In genomic region chr13:101721901-101722595, GRCm38 (mm10) we compare ENCODE assay signal across 23 mouse cellular contexts. TPM values are rescaled to one million over a fixed set of nuclear protein-coding genes. Genes with fewer than 3 reads are reported as not detected.
DNase-seq lines count a peak whose midpoint lies in the region; ATAC-seq and TF ChIP-seq lines count a peak whose summit lies in the region.
"Had no signal": no experiment of that assay in that cellular context is flagged by ENCODE, and none has a peak within 500 bp of the region (broad histone marks: within the 10 kb centered on the region; RNA-seq: fewer than 3 reads in every experiment).

No protein-coding gene starts in this region.

- H3K27ac ChIP-seq in heart, adult 2 months, result peak overlapping the region; percentile 36; the same call in 1 of the 2 replicates
- 0 out of 2 replicates have a peak overlapping the region, but pooled peaks have one; percentile 24 for H3K27ac ChIP-seq in stomach, postnatal 0 days (replicated peaks)
- no peak overlapping the region for H3K27ac ChIP-seq in hindbrain, embryonic 13.5 days
- H3K27ac ChIP-seq: forebrain, embryonic 12.5 days; hindbrain, embryonic 15.5 days; midbrain, embryonic 10.5 days had no signal

- H3K4me2 ChIP-seq in stomach, postnatal 0 days (replicated peaks; ENCODE audit: low read depth), result no peak overlapping the region
- H3K4me2 ChIP-seq in hindbrain, embryonic 13.5 days, result no peak overlapping the region
- H3K4me2 ChIP-seq: forebrain, embryonic 12.5 days; hindbrain, embryonic 15.5 days; liver, embryonic 11.5 days had no signal

- H3K9me3 ChIP-seq in stomach, postnatal 0 days (ENCODE audit: control insufficient read depth, low read length), result no peaks in the 10 kb centered on the region
- no peaks in the 10 kb centered on the region for H3K9me3 ChIP-seq in hindbrain, embryonic 13.5 days
- H3K9me3 ChIP-seq: forebrain, embryonic 12.5 days; G1E; hindbrain, embryonic 15.5 days; midbrain, embryonic 10.5 days had no signal

- no peak for ATAC-seq in stomach, postnatal 0 days (ENCODE audit: low FRiP score, low TSS enrichment)
- ATAC-seq in hindbrain, embryonic 13.5 days (ENCODE audit: low FRiP score), result no peak
- ATAC-seq: midbrain, embryonic 16.5 days; Patski had no signal

- 57% methylated on average over 9 of the region's 9 CpGs for WGBS in heart, adult 2 months
- WGBS in stomach, postnatal 0 days, result 78% methylated on average over 9 of the region's 9 CpGs
- WGBS in hindbrain, embryonic 13.5 days, result 93% methylated on average over 9 of the region's 9 CpGs

- peaks cover 31% of the 10 kb centered on the region for H3K36me3 ChIP-seq in heart, adult 2 months (ENCODE audit: control insufficient read depth, insufficient read depth, low read length)
- 0 out of 2 replicates have a peak, but pooled peaks cover 1% of the 10 kb centered on the region for H3K36me3 ChIP-seq in stomach, postnatal 0 days (ENCODE audit: control insufficient read depth, insufficient read depth, low read length)
- H3K36me3 ChIP-seq in hindbrain, embryonic 13.5 days, result no peaks in the 10 kb centered on the region
- H3K36me3 ChIP-seq: forebrain, embryonic 12.5 days; hindbrain, embryonic 15.5 days; midbrain, embryonic 10.5 days had no signal

- H3K4me3 ChIP-seq in heart, adult 2 months, result no peak overlapping the region
- no peak overlapping the region for H3K4me3 ChIP-seq in stomach, postnatal 0 days (ENCODE audit: low read depth, low read length)
- no peak overlapping the region for H3K4me3 ChIP-seq in hindbrain, embryonic 13.5 days
- H3K4me3 ChIP-seq: forebrain, embryonic 12.5 days; hindbrain, embryonic 15.5 days; midbrain, embryonic 10.5 days had no signal

- no peaks in the 10 kb centered on the region; the same call in 1 of the 2 replicates for H3K79me2 ChIP-seq in heart, adult 2 months (replicated peaks; ENCODE audit: control insufficient read depth, insufficient read depth, low read length)

- H3K4me1 ChIP-seq in heart, adult 2 months (ENCODE audit: control insufficient read depth, insufficient read depth, low read length), result peaks cover 24% of the 10 kb centered on the region
- no peaks in the 10 kb centered on the region; the same call in none of the 2 replicates for H3K4me1 ChIP-seq in stomach, postnatal 0 days (replicated peaks; ENCODE audit: control insufficient read depth, insufficient read depth)
- H3K4me1 ChIP-seq in hindbrain, embryonic 13.5 days (replicated peaks), result peaks cover 13% of the 10 kb centered on the region

- no peak for TF ChIP-seq POLR2A in heart, adult 2 months (IDR thresholded peaks at IDR 0.05; ENCODE audit: insufficient read depth, low read depth, low read length)

- peak; percentile 61 for DNase-seq in adrenal gland, postnatal 10 days
- no peak for DNase-seq in adrenal gland, postnatal 4 days (ENCODE audit: low spot score in 2 of 2)
- no peak for DNase-seq in heart, adult 2 months
- DNase-seq in heart, postnatal 25 days (ENCODE audit: low spot score), result no peak
- DNase-seq in lung, postnatal 10 days, result peak; percentile 37
- no peak for DNase-seq in lung, adult 18-20 months
- no peak for DNase-seq in stomach, postnatal 0 days (ENCODE audit: low spot score)
- DNase-seq: B cell, adult 2 months; cerebellum, adult 8-10 months; heart, postnatal 4 days; kidney, adult 8-10 months; kidney, postnatal 10 days; lung, adult 2 months; thymus, postnatal 4 days had no signal

- H3K9ac ChIP-seq in heart, adult 2 months (ENCODE audit: low read depth, low read length), result no peak overlapping the region
- no peak overlapping the region for H3K9ac ChIP-seq in stomach, postnatal 0 days (ENCODE audit: low read length)
- H3K9ac ChIP-seq in hindbrain, embryonic 13.5 days, result no peak overlapping the region
- H3K9ac ChIP-seq: forebrain, embryonic 12.5 days; hindbrain, embryonic 15.5 days had no signal

- H3K27me3 ChIP-seq in heart, adult 2 months (ENCODE audit: control insufficient read depth, insufficient read depth, low read length), result no peaks in the 10 kb centered on the region
- no peaks in the 10 kb centered on the region for H3K27me3 ChIP-seq in stomach, postnatal 0 days (ENCODE audit: control insufficient read depth, insufficient read depth, low read length)
- 0 out of 2 replicates have a peak, but pooled peaks cover under 1% of the 10 kb centered on the region for H3K27me3 ChIP-seq in hindbrain, embryonic 13.5 days
- H3K27me3 ChIP-seq: CH12.LX; forebrain, embryonic 12.5 days; hindbrain, embryonic 15.5 days; Patski had no signal

- intact Hi-C loops in heart, adult 2 months (cut with DNase I), result loop anchor here (10.0 kb wide), 2 partner anchors 513 to 923 kb away; no protein-coding TSS in a partner anchor
- intact Hi-C loops in heart, postnatal 25 days (cut with DNase I), result no loop called here

- TF ChIP-seq CTCF in heart, adult 2 months (IDR thresholded peaks at IDR 0.05), result no peak
- TF ChIP-seq CTCF in stomach, postnatal 0 days (IDR thresholded peaks at IDR 0.05; ENCODE audit: low read depth), result no peak

- TF ChIP-seq EP300 in heart, adult 2 months (IDR thresholded peaks at IDR 0.05; ENCODE audit: insufficient read depth, low read depth, low read length), result no peak
- no peak for TF ChIP-seq EP300 in stomach, postnatal 0 days (optimal IDR thresholded peaks at IDR 0.05)

RNA-seq across cellular contexts. Expression of gene Pik3r1, which starts 46.0 kb away (rescaled TPM):
- total RNA-seq in adrenal gland, postnatal 10 days (2021), result 10 to 100 TPM; 82.7 to 83.1 TPM
- 100 to 1,000 TPM; 122 to 130 TPM for total RNA-seq in adrenal gland, postnatal 4 days (2021)
- total RNA-seq in heart, adult 2 months (2021), result 100 to 1,000 TPM; 111 to 132 TPM
- 23.7 and 41.4 TPM in 2 replicates for polyA plus RNA-seq in heart, adult 2 months (2012; rRNA removed)
- 100 to 1,000 TPM in 1 of 2 experiments, 10 to 100 TPM in 1; 93.6 to 111 TPM for total RNA-seq in heart, postnatal 25 days (2021)
- polyA plus RNA-seq in stomach, postnatal 0 days (2015; fragmentation: Nextera tagmentation; extraction: Ambion mirVana), result 36.0 and 44.6 TPM in 2 replicates
- 46.8 and 46.9 TPM in 2 replicates for polyA plus RNA-seq in hindbrain, embryonic 13.5 days (2015; fragmentation: Nextera tagmentation; extraction: Ambion mirVana)

Comparison
In these comparisons a context has a peak if more than half of its experiments do, and no peak if none do; other contexts are left out.
1. DNase-seq: peak in adrenal gland, postnatal 10 days (single experiment) and lung, postnatal 10 days (single experiment); none in adrenal gland, postnatal 4 days (0 of 2), heart, adult 2 months (0 of 2), heart, postnatal 25 days (single experiment), lung, adult 18-20 months (0 of 2) and stomach, postnatal 0 days (single experiment).